Mouse (Mus musculus) midbrain, embryonic 14.5 days (tissue): Measurements from ENCODE around the gene Commd2. TPM values are rescaled to one million over a fixed set of nuclear protein-coding genes. Genes with fewer than 3 reads are reported as not detected.
A peak's percentile ranks its signal among the peaks of the same experiment; 100 is the strongest.

Source experiments
- ATAC-seq: fragments of 200-750 bp; cut with Nextera tagmentation; 2 replicates; pipeline ENCODE4 v1.8.0; 2017; ENCODE audit warnings: moderate number of reproducible peaks, moderate library complexity; ENCODE audit not compliant: low FRiP score, low TSS enrichment
- DNase-seq: peaks from one replicate; pipeline ENCODE4 v3.0.0-alpha.2; 2015
- H3K27ac ChIP-seq: fragments of 300-500 bp; sonication (generic); replicated peaks from 2 replicates; pipeline ENCODE4 v1.5.1; 2014; ENCODE audit warnings: mild to moderate bottlenecking, low read depth, low read length, moderate library complexity
- H3K27me3 ChIP-seq: fragments of 300-500 bp; sonication (generic); 2 replicates; pipeline ENCODE4 v1.6.1; 2014; ENCODE audit warnings: low read length, control low read depth, mixed read lengths; ENCODE audit not compliant: control insufficient read depth, insufficient read depth
- H3K36me3 ChIP-seq: fragments of 300-500 bp; sonication (generic); 2 replicates; pipeline ENCODE4 v1.6.1; 2014; ENCODE audit warnings: low read length, control low read depth; ENCODE audit not compliant: control insufficient read depth, insufficient read depth
- H3K4me1 ChIP-seq: fragments of 300-500 bp; sonication (generic); 2 replicates; pipeline ENCODE4 v1.6.1; 2014; ENCODE audit warnings: mild to moderate bottlenecking, antibody characterized with exemption, low read length, control low read depth; ENCODE audit not compliant: control insufficient read depth, insufficient read depth
- H3K4me2 ChIP-seq: fragments of 300-500 bp; sonication (generic); 2 replicates; pipeline ENCODE4 v1.6.1; 2014; ENCODE audit warnings: mild to moderate bottlenecking, low read length, moderate library complexity
- H3K4me3 ChIP-seq: fragments of 300-500 bp; sonication (generic); replicated peaks from 2 replicates; pipeline ENCODE4 v1.5.1; 2014; ENCODE audit warnings: low read depth, low read length
- H3K9ac ChIP-seq: fragments of 300-500 bp; sonication (generic); replicated peaks from 2 replicates; pipeline ENCODE4 v1.6.1; 2014; ENCODE audit warnings: mild to moderate bottlenecking, low read length, moderate library complexity
- H3K9me3 ChIP-seq: fragments of 300-500 bp; sonication (generic); 2 replicates; pipeline ENCODE4 v1.6.1; 2016; ENCODE audit warnings: low read length, control low read depth, mixed read lengths; ENCODE audit not compliant: control insufficient read depth
- WGBS: fragments of 180-500 bp; shearing (Covaris S2); extraction: QIAGEN DNeasy Blood & Tissue Kit; methylation state at CpG from one replicate; pipeline ENCODE4 v1.1.7; 2014; 5-methylcytosine and 5-hydroxymethylcytosine counted together
- polyA plus RNA-seq: library from polyadenylated mRNA; unstranded; fragments of >200 nt; fragmentation: Nextera tagmentation; extraction: Ambion mirVana; gene quantifications from 2 replicates; pipeline ENCODE4 v1.2.1, GENCODE M21; 2014

The Commd2 gene
- polyA plus RNA-seq, 1 experiment from 2014 or later: 82.8 TPM

DNA sequence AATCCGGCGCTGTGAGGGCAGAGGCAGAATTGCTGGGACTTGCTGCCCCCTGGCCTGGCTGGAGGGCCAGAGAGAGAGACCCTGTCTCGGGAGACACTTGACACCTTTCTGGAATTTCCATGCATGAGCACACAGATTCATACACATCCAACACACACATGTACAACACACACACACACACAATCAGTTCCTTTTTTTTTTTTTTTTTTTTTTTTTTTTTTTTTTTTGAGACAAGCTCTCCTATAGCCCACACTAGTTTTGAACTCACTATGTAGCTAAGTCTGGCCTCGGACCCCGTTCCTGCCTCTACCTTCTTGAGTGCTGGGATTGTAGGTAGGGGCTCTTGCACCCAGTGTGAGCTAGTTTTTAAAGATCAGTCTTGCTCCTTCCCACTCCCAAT, 14.4 kb upstream of the Commd2 start:
- no peak overlapping the region for H3K9ac ChIP-seq
- no peak for DNase-seq
- H3K36me3 ChIP-seq: no peaks in the 10 kb centered on the region
- 0 out of 2 replicates have a peak, but pooled peaks cover 3% of the 10 kb centered on the region for H3K4me1 ChIP-seq
- 91% methylated on average over 5 of the region's 5 CpGs for WGBS
- no peaks in the 10 kb centered on the region for H3K27me3 ChIP-seq
- H3K4me3 ChIP-seq: no peak overlapping the region
- no peak overlapping the region for H3K4me2 ChIP-seq
- no peaks in the 10 kb centered on the region for H3K9me3 ChIP-seq
- ATAC-seq: no peak
- no peak overlapping the region for H3K27ac ChIP-seq

DNA sequence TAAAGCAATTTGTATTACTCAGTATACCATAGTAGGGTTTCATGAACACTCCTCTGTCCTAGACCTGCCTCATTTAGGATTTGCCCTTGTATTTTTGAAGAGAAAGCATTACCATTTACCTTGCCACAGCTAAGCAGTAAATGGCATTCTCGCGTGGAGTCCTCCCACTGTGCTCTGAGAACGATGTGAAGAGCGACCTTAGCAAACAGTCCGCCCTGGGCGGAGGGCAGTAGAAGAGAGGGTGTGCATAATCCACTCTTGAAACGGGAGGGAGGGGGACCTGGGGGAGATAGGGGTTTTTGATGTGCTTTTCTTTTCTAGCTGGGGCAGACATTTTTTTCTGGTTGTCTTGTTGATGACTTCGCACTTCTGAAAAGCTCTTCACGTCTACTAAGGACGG, 13.2 kb upstream of the Commd2 start:
- WGBS: 68% methylated on average over 10 of the region's 10 CpGs
- Histone ChIP-seq H3K9me3 (no peaks in the 10 kb centered on the region), H3K36me3 (no peaks in the 10 kb centered on the region), H3K4me1 (0 out of 2 replicates have a peak, but pooled peaks cover 3% of the 10 kb centered on the region), H3K27me3 (no peaks in the 10 kb centered on the region), H3K27ac (no peak overlapping the region), H3K4me2 (no peak overlapping the region), H3K4me3 (no peak overlapping the region), H3K9ac (no peak overlapping the region)
- DNase-seq (no peak), ATAC-seq (no peak)

DNA sequence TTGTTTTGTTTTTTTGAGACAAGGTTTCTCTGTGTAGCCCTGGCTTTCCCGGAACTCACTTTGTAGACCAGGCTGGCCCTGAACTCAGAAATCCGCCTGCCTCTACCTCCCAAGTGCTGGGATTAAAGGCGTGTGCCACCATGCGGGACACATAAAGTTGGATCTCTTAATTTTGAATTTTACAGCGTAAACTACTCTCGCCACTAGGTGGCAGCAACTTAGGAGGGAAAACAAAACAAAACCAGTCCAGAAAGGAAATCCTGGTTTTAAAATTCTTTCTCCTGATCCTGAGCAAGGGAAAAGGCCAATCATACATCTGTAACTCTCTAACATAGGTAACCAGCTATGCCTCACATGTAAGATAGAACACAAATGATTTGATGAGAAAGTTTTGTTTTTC, 12.2 kb upstream of the Commd2 start:
- no peak overlapping the region for H3K9ac ChIP-seq
- no peak overlapping the region for H3K4me3 ChIP-seq
- no peak overlapping the region for H3K4me2 ChIP-seq
- no peak overlapping the region for H3K27ac ChIP-seq
- DNase-seq (peak; percentile 87), ATAC-seq (no peak)
- WGBS: 21% methylated on average over 6 of the region's 6 CpGs
- no peaks in the 10 kb centered on the region for H3K27me3 ChIP-seq
- H3K36me3 ChIP-seq: no peaks in the 10 kb centered on the region
- 0 out of 2 replicates have a peak, but pooled peaks cover 3% of the 10 kb centered on the region for H3K4me1 ChIP-seq
- no peaks in the 10 kb centered on the region for H3K9me3 ChIP-seq

- Histone ChIP-seq H3K4me1 (no peaks in the 10 kb centered on the region), H3K9ac (no peak overlapping the region), H3K4me2 (no peak overlapping the region), H3K4me3 (no peak overlapping the region), H3K27ac (no peak overlapping the region), H3K36me3 (no peaks in the 10 kb centered on the region), H3K9me3 (no peaks in the 10 kb centered on the region), H3K27me3 (no peaks in the 10 kb centered on the region)
- ATAC-seq: no peak
- DNase-seq: no peak
- WGBS: 63% methylated on average over 6 of the region's 6 CpGs
Observed at GRCm38 (mm10) chr3:57658608-57659007, 7.1 kb upstream of the Commd2 start.

DNA sequence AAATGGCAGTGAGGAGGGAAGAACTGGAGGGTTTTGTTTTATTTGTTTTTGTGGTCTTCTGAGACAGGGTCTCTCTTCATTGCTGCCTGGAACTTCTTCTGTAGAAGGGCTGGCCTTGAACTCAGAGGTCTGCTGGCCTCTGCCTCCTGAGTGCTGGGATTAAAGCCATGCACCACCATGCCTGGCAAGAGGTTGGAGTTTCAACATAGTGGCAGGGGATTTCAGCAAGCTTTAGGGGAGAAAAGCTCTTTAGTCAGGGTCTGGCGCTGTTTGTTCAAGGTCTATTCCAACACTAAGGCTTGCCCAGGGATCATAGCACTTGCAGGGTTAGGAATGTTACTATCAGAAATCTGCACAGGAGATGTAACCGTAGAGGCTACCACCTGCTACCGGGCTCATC, 2.1 kb upstream of the Commd2 start:
- no peak overlapping the region for H3K27ac ChIP-seq
- no peaks in the 10 kb centered on the region for H3K9me3 ChIP-seq
- H3K4me2 ChIP-seq: no peak overlapping the region
- no peaks in the 10 kb centered on the region for H3K27me3 ChIP-seq
- DNase-seq (no peak), ATAC-seq (no peak)
- 0 out of 2 replicates have a peak, but pooled peaks cover 3% of the 10 kb centered on the region for H3K36me3 ChIP-seq
- no peak overlapping the region for H3K4me3 ChIP-seq
- WGBS: 80% methylated on average over 3 of the region's 3 CpGs
- no peak overlapping the region for H3K9ac ChIP-seq
- H3K4me1 ChIP-seq: no peaks in the 10 kb centered on the region

DNA sequence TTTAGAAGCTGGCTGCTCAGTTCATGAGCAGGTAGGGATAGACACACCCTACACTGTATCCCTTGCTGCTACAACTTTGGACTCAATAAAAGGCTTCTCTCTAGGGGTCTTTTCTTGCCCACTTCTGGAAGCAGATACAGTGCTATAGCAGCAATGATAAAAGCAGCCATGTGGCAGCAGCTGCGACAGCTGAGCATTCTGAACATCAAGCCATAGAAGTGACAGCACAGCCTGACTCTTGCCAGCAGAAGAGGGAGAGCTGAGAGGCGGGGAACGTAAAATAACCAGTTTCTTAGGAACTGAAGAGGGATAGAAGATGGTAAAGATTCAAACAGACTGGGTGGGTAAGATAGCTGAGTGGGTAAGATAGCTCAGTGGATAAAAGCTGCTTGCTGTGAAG, 970 bp upstream of the Commd2 start:
- 86% methylated on average over 3 of the region's 3 CpGs for WGBS

DNA sequence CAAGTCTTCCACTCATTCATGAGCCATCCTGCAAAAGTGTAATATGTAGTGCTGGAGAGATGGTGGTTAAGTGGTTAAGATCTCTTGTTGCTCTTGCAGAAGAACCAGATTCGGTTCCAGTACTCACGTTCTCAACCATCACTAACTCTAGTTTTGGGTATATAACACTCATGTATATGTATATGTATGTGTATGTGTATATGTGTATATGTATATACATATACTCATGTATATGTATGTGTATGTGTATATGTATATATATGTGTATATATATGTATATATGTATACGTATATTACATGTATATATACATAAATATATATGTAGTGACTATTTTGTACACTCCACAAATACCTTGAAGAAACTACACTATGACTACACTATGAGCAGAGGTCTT, 347 bp upstream of the Commd2 start:
- Histone ChIP-seq H3K4me2 (peak overlapping the region; percentile 68), H3K27ac (0 out of 2 replicates have a peak overlapping the region, but pooled peaks have one; percentile 83), H3K9me3 (no peaks in the 10 kb centered on the region), H3K4me1 (no peaks in the 10 kb centered on the region), H3K9ac (peak overlapping the region; percentile 69), H3K36me3 (peaks cover 3% of the 10 kb centered on the region; the same call in 1 of the 2 replicates), H3K27me3 (no peaks in the 10 kb centered on the region), H3K4me3 (peak overlapping the region; percentile 61)
- 67% methylated on average over 3 of the region's 3 CpGs for WGBS
- ATAC-seq (peak; percentile 35; the same call in 1 of the 2 replicates), DNase-seq (no peak)

More for the DNA sequence above, 970 bp upstream of the Commd2 start:
- Histone ChIP-seq H3K9ac (no peak overlapping the region), H3K9me3 (no peaks in the 10 kb centered on the region), H3K36me3 (0 out of 2 replicates have a peak, but pooled peaks cover 3% of the 10 kb centered on the region), H3K27me3 (no peaks in the 10 kb centered on the region), H3K4me1 (no peaks in the 10 kb centered on the region), H3K4me3 (no peak overlapping the region), H3K4me2 (no peak overlapping the region), H3K27ac (no peak overlapping the region)
- DNase-seq (no peak), ATAC-seq (no peak)

GRCm38 (mm10) chr3:57643191-57643590, 8.3 kb downstream of the Commd2 start:
- Histone ChIP-seq H3K36me3 (peaks cover 27% of the 10 kb centered on the region), H3K4me3 (no peak overlapping the region), H3K27me3 (no peaks in the 10 kb centered on the region), H3K4me1 (no peaks in the 10 kb centered on the region), H3K4me2 (no peak overlapping the region), H3K9ac (no peak overlapping the region), H3K9me3 (no peaks in the 10 kb centered on the region), H3K27ac (no peak overlapping the region)
- WGBS: 92% methylated on average over 6 of the region's 6 CpGs
- DNase-seq (no peak), ATAC-seq (no peak)

- Histone ChIP-seq H3K27me3 (no peaks in the 10 kb centered on the region), H3K4me2 (no peak overlapping the region), H3K4me3 (no peak overlapping the region), H3K36me3 (peaks cover 2% of the 10 kb centered on the region; the same call in 1 of the 2 replicates), H3K9me3 (no peaks in the 10 kb centered on the region), H3K9ac (no peak overlapping the region), H3K27ac (no peak overlapping the region), H3K4me1 (no peaks in the 10 kb centered on the region)
- DNase-seq (no peak), ATAC-seq (no peak)
- 84% methylated on average over 6 of the region's 6 CpGs for WGBS
Observed at GRCm38 (mm10) chr3:57637596-57637995, 13.9 kb downstream of the Commd2 start.
